Comparison of ENCODE assay signal across 8 mouse cellular contexts in genomic region chr2:73893473-73894270, GRCm38 (mm10). TPM values are rescaled to one million over a fixed set of nuclear protein-coding genes. Genes with fewer than 3 reads are reported as not detected.
DNase-seq lines count a peak whose midpoint lies in the region; ATAC-seq and TF ChIP-seq lines count a peak whose summit lies in the region.

No protein-coding gene starts in this region.

- no peak for TF ChIP-seq CTCF in cortical plate, adult 2 months (IDR thresholded peaks at IDR 0.05; ENCODE audit: extremely low read depth, insufficient read depth, low read length)

- H3K9me3 ChIP-seq in intestine, embryonic 16.5 days (ENCODE audit: control insufficient read depth, low read length): no peaks in the 10 kb centered on the region
- no peaks in the 10 kb centered on the region for H3K9me3 ChIP-seq in neural tube, embryonic 14.5 days (ENCODE audit: control insufficient read depth, low read length)

- H3K27me3 ChIP-seq in intestine, embryonic 16.5 days (replicated peaks; ENCODE audit: control insufficient read depth, insufficient read depth, low read length): no peaks in the 10 kb centered on the region
- peaks cover 6% of the 10 kb centered on the region; the same call in 1 of the 2 replicates for H3K27me3 ChIP-seq in neural tube, embryonic 14.5 days (ENCODE audit: control insufficient read depth, insufficient read depth, low read length)

- no peak for ATAC-seq in intestine, embryonic 16.5 days
- ATAC-seq in neural tube, embryonic 14.5 days (ENCODE audit: low read depth): no peak

- no peak for TF ChIP-seq POLR2A in cortical plate, adult 2 months (IDR thresholded peaks at IDR 0.05; ENCODE audit: extremely low read depth, insufficient read depth, low read length)

- peaks cover 3% of the 10 kb centered on the region for H3K4me1 ChIP-seq in cortical plate, adult 2 months (ENCODE audit: control insufficient read depth, insufficient read depth, low read length)
- H3K4me1 ChIP-seq in intestine, embryonic 16.5 days (ENCODE audit: control insufficient read depth, insufficient read depth, low read length): peaks cover 5% of the 10 kb centered on the region; the same call in 1 of the 2 replicates
- no peaks in the 10 kb centered on the region for H3K4me1 ChIP-seq in neural tube, embryonic 14.5 days (ENCODE audit: control insufficient read depth, insufficient read depth, low read length)

- peak; percentile 88 for DNase-seq in heart, adult 11 months
- no peak for DNase-seq in heart, postnatal 25 days (ENCODE audit: low spot score)
- peak; percentile 16 for DNase-seq in A20 (ENCODE audit: low read depth, low spot score)
- no peak for DNase-seq in adrenal gland, postnatal 10 days
- no peak for DNase-seq in ovary, postnatal 36 days (ENCODE audit: low spot score)

- peak overlapping the region; percentile 68 for H3K9ac ChIP-seq in intestine, embryonic 16.5 days (ENCODE audit: low read depth, low read length)
- H3K9ac ChIP-seq in neural tube, embryonic 14.5 days (replicated peaks; ENCODE audit: low read depth, low read length): peak overlapping the region; percentile 75

- 59% methylated on average over 22 of the region's 22 CpGs for WGBS in intestine, embryonic 16.5 days
- 68% methylated on average over 22 of the region's 22 CpGs for whole genome bisulfite sequencing in neural tube, embryonic 14.5 days

- intact Hi-C loops in heart, postnatal 25 days (cut with DNase I): loop anchor here (2.0 to 10.0 kb wide), 2 partner anchors 17 to 509 kb away; partner anchors contain the start of genes Atp5g3 and Gpr155

- no peaks in the 10 kb centered on the region for H3K36me3 ChIP-seq in intestine, embryonic 16.5 days (ENCODE audit: control insufficient read depth, insufficient read depth, low read length)
- H3K36me3 ChIP-seq in neural tube, embryonic 14.5 days (ENCODE audit: control insufficient read depth, insufficient read depth, low read length): no peaks in the 10 kb centered on the region

- peak overlapping the region; percentile 66 for H3K4me2 ChIP-seq in intestine, embryonic 16.5 days (ENCODE audit: low read depth, low read length)
- peak overlapping the region; percentile 54 for H3K4me2 ChIP-seq in neural tube, embryonic 14.5 days (ENCODE audit: low read depth, low read length)

- no peak overlapping the region for H3K27ac ChIP-seq in cortical plate, adult 2 months (ENCODE audit: insufficient read depth, low read length)
- no peak overlapping the region; the same call in 1 of the 2 replicates for H3K27ac ChIP-seq in intestine, embryonic 16.5 days (ENCODE audit: low read length)
- H3K27ac ChIP-seq in neural tube, embryonic 14.5 days (ENCODE audit: low read depth, low read length): peak overlapping the region; percentile 90

- H3K4me3 ChIP-seq in cortical plate, adult 2 months (ENCODE audit: insufficient read depth, low read length): peak overlapping the region; percentile 96
- H3K4me3 ChIP-seq in intestine, embryonic 16.5 days (ENCODE audit: low read length): peak overlapping the region; percentile 75
- peak overlapping the region; percentile 92 for H3K4me3 ChIP-seq in neural tube, embryonic 14.5 days (ENCODE audit: low read depth, low read length)

RNA-seq across cellular contexts. Expression of gene Atf2, which starts 1.2 kb away (rescaled TPM):
- total RNA-seq in heart, postnatal 25 days (2021): 10 to 100 TPM; 37.2 to 45.5 TPM
- 52.8 and 53.9 TPM in 2 replicates for polyA plus RNA-seq in cortical plate, adult 2 months (2012; rRNA removed)
- polyA plus RNA-seq in intestine, embryonic 16.5 days (2015; fragmentation: Nextera tagmentation; extraction: Ambion mirVana): 47.9 and 48.8 TPM in 2 replicates
- 117 and 130 TPM in 2 replicates for polyA plus RNA-seq in neural tube, embryonic 14.5 days (2014; fragmentation: Nextera tagmentation; extraction: Ambion mirVana)
- total RNA-seq in adrenal gland, postnatal 10 days (2021): 10 to 100 TPM; 68.2 to 88.0 TPM

RNA-seq across cellular contexts. Expression of gene Atp5g3, which starts 17.5 kb away (rescaled TPM):
- 1,000 to 10,000 TPM; 3,810 to 3,884 TPM for total RNA-seq in heart, postnatal 25 days (2021)
- polyA plus RNA-seq in cortical plate, adult 2 months (2012; rRNA removed): 718 and 773 TPM in 2 replicates
- polyA plus RNA-seq in intestine, embryonic 16.5 days (2015; fragmentation: Nextera tagmentation; extraction: Ambion mirVana): 1,875 and 1,947 TPM in 2 replicates
- 1,130 and 1,252 TPM in 2 replicates for polyA plus RNA-seq in neural tube, embryonic 14.5 days (2014; fragmentation: Nextera tagmentation; extraction: Ambion mirVana)
- 100 to 1,000 TPM; 733 to 867 TPM for total RNA-seq in adrenal gland, postnatal 10 days (2021)

Comparison
In these comparisons a context has a peak if more than half of its experiments do, and no peak if none do; other contexts are left out.
1. DNase-seq: peak in heart, adult 11 months (single experiment) and A20 (single experiment); none in heart, postnatal 25 days (single experiment), adrenal gland, postnatal 10 days (single experiment) and ovary, postnatal 36 days (single experiment).
2. Peak in every context shown above with its lines, with median percentiles within 50 percentile points of each other: H3K4me3 ChIP-seq.